Mouse (Mus musculus) telencephalon, adult 2 months (tissue): ENCODE results near the gene Upp2.
A peak's percentile ranks its signal among the peaks of the same experiment; 100 is the strongest.

ENCODE experiments used
- DNase-seq: peaks from one replicate; pipeline ENCODE4 v3.0.0-alpha.2; 2011; ENCODE audit warnings: low read depth, low spot score

Upp2 gene

DNA sequence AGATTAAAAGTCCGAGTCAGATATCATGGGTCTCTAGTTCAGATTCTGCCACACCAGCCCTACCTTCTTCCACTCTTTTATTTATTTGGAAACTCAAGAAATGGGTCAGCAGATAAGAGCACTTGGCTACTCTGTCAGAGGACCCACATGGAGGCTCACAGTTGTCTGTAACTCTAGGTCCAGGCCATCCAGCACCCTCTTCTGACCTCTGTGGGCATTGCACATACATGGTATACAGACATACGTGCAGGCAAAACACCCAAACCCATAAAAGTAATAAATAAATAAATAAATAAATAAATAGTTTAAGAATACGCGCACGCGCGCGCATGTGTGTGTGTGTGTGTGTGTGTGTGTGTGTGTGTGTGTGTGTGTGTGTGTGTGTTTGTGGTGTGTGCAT lies 47.8 kb downstream of the Upp2 start:
- DNase-seq = no peak

DNA sequence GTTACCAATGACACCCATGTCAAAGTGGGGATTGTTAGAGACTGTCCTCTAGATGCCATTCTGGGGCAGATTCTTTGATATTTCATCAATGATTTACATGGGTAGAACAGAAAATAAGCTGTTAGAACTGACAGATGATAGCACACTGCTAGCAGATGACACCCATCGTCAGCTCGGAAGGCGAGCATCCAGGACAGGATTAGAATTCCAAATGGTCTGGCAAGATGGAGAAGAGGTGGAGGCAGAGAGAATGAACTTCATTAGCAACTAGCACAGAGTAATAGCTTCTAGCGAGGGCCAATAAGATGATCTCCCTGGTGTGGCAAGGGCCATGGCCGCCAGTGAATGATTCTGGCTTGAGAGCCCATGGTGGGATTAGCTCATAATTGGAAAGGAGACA lies 48.7 kb downstream of the Upp2 start:
- DNase-seq = no peak

DNA sequence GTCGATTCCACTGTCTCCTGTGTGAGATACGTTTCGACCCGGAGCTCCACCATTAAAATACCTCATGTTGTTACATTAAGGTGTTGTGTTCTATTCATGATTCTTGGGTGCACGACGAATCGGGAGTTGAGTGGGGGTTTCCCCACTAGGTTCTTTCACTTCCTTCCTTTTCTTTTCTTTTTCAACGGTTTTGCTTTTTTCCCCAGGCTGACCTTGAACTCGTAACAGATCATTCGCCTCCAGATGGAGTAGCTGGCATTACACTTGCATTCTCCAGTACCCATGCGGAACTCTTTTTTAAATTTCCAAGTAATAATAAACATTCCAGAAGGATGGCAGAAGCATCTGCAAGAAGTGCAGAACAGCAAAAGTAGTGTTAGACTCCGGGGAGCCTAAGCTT lies 58.1 kb downstream of the Upp2 start:
- DNase-seq = no peak

DNA sequence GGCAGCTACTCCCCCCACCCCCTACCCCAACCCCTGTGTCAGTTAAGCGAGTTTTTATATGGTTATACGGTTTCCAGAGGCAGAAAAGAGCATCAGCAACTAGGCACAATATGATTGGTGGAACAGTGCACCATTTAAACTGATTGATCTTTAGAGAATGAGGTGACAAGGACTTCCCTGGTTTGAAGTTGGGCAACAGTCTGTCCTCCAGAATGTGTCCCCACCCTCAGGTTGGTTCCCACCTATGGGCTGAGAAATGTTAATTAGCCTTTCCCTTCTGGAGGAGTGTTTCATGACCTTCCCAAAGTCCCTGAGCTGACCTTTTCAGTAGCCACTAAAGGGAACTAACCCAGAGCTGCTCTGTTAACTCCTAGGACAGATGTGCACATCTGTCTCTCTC lies 58.6 kb downstream of the Upp2 start:
- DNase-seq = no peak

DNA sequence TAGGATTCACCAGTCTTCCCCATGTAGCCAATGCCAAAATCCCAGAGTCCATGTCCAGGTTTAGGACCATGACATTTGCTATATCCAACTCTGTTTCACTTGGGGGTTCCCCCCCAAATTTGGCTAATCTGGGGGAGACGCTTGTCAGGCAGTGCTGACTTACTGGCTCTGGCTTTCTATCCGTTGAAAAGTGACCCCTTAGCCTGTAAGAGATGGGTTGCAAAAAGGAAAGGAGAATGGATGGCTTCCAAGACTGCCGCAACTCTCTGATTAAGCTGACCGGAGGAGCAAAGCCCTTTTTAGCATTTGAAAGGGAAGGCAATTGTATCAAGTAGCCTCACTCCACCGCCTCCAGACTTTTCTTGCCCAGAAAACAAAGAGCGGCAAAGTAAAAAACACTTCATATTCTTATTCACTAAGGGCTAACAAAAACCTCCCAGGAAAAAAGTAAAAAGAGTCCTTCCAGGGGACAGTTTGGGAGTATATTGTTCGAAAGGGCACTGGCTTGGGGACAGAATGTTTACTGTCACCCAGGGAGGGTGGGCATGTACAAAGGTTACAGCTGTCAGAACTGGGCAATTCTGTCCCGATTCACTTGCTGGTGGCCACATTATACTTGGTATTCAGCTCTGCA lies 59.2 kb downstream of the Upp2 start:
- DNase-seq = no peak

DNA sequence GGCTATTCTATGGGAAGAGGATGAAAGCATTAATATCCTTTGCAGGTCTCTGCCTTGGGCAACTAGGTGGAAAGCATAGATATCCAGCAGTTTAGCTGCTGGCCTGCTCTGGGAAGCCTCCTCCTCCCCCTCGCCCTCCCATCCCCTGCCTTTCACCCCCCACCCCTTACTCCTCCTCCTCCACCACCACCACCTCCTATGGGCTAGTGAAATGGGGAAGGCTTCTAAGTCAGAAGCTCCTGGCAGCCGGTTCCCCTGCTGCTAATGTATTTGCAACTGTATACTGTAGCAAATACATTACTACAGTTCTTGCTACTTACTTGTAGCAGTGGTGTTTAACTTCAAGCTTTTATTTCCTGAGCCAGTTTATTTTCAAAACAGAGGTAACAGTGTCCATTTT lies 60.9 kb downstream of the Upp2 start:
- DNase-seq = no peak

DNA sequence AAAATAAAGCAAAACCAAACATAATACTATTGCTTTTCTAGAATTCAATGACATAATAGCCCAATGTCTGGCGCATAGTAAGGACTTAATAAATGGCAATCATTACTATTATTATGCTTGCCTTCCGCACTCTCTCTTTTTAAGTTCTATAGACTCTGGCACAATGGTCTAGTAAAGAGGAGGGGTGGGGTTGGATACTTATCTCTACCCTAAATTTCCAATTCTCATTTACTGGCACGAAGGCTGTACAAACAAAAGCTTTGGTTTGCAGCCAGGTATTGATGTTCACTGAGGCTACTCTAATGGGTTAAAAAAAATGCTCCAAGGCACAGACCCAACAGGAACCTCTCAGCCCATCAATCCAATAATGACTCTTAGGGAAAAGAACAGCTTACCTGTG lies 61.9 kb downstream of the Upp2 start:
- DNase-seq = no peak

DNA sequence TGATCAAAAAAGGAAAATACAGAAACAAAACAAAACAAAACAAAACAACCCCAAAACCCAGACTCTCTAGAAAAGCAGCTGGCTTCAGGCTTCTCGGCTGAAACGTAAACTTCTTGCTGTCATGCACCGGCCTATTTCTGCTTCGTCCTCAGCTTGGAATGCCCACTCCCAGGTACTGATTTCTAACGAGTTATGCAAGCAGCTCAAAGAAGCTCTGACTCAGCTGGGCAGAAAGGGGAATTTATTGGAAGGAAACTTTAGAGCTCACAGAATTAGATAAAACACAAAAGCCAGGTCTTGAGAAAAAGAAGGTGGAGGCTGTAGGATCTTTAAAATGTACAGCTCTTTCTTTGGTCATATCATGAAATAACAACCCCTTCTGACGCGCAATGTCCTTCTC lies 62.3 kb downstream of the Upp2 start:
- DNase-seq = no peak

DNA sequence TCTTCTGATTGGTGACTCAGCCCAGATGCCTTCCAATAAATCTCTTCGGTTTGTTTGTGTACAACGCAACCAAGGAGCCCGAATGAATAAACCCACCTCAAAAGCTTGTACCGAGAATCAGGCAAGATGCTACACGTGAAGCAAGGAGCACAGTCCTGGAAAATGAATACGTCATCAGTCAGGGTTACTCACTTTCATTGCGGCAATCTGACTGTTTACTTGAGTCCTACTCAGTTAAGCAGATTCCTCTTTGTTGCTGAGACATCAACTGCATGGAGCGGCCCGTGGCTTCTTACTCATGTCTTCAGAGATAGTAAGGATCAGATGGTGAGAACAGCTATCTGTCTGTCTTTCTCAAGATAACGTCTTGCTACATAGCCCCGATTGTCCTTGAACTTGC lies 66.7 kb downstream of the Upp2 start:
- no peak for DNase-seq

DNA sequence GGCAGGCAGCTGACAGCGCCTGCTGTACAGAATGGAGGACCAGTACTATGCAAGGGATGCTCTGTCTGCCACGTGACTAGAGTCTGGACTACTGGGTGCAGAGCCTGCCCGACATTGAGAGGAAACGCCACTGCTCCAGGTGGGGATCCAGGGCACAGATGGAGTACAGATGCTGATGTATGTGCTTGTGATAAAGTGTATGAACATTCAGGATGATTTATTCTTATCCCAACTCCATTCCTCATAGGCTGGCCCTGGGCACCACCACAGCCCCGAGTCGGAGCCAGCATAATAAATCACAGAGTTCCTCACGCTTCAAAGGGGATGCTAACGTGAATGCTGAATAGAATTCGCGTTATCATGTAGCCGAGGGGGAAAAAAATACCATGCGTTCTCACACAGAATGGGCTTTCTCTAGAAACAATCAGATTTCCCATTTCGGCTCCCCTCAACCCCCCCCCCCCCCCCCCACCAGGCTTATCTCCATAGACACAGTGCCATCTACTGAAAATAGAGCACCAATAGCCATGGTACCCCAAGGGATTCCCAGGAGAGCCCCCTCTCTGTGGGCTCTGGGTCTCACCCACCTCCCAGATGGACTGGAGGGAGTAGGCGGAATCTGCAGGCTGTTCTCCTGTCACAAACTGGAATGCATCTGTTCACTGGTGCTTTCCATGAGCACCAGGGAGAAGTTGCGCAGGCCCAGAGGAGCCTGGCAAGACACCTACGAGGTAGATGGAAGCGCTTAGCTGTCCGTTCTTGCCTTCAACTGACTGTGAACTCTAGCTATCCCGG lies 74.9 kb downstream of the Upp2 start:
- DNase-seq = peak; percentile 88

DNA sequence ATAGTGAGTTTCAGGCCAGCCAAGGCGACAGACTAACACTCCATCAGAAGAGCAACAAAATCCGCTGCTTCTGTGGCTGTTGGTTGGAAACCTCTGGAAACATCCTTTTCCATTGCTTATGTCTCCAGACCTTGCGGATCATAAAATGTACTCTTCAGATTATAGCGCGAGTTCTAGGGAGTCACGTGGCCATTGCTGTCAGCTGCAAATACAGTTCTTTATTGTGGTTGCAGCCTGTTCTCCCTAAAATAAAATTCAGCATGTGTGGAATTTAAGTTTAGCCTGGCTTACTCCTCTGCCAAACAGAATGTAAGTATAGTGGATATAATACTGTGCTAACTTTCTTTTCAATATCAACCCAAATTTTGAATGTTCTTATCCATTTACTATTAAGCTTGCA lies 78.6 kb downstream of the Upp2 start:
- peak; percentile 58 for DNase-seq

DNA sequence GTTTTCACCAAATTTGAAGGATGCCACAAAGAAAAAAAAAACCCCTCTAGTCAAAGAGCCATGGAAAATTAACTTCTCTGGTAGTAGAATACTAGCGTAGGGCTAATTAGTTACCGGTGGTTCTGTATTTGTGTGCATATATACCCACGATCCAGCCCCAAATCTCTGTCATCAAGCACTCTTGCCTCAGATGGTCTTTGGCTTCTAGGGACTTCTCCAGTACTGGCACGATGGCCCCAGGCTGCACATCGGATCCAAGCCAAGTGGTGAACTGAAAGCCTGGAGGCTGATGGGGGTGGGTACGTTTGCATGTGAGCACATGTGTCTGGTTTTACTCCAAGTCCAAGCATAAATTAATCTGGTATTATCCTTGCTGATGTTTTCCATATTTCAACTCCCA lies 88.1 kb downstream of the Upp2 start:
- DNase-seq = no peak

DNA sequence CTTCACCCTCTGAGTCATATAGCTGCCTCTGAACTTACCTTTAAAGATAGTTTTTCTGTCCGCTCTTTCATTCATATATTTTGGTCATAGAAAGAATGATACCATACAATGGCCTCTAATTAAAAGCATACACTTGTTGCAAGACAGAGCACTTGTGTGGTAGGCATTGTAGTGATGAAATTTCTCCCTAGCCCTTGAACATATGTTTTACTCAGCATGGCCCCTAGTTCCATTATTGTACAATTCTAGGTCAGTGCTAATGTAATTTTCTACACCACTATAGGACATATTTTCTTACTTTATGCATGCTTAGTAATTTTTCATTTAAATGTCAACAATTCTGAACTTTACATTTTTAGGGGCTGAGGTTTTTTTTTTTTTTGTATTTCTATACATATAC lies 89.9 kb downstream of the Upp2 start:
- no peak for DNase-seq

DNA sequence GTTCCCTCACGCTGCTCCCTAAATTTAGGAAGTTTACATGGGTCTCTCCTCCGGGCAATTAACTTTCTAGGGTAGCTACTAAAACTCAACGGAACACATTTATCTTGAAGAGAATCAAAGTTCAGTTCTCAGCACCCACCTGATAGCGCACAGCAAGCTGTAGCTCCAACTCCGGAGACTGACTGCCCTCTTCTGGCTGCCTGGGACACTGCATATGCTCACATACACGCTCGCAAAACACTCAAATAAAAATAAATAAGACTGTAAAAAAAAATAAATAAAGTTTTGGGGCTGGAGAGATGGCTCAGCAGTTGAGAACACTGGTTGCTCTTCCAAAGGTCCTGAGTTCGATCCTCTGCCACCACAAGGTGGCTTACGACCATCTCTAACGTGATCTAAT lies 90.8 kb downstream of the Upp2 start:
- DNase-seq = no peak

DNA sequence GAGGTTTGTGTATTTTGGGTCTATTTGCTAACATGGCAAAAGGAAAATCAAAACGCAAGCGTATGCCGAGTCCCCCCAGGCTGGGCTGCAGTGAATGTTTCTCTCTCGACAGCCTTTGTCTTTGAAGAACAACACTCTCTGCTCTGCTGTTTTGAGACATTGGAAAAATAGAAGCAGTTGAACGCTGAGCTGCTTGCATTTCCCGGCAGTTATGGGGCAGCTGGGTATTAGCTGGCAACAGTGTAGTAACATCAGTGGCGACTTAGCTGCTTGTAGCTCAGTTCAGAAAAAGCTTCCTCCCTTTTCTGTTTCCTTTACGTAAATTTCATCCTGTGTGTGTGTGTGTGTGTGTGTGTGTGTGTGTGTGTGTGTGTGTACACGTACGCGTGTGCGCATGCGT lies 93.5 kb downstream of the Upp2 start:
- DNase-seq = no peak

DNA sequence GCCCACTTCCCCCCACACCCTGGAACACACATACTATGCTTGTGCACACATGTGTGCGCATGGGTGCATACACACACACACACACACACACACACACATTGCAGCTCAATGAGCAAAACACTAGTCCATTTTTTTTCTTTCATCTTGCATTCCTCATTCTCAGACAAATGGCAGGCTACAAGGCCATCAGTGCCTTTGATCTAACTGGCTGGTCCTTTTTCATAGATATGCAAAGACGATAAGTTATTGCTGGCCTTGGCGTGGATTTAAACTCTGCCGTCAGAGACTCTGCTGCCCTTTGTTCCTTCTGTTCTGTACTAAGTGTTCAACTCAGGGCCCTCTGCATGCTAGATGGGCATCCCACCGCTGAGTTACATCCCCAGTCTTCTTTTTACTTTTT lies 94.0 kb downstream of the Upp2 start:
- DNase-seq = no peak

DNA sequence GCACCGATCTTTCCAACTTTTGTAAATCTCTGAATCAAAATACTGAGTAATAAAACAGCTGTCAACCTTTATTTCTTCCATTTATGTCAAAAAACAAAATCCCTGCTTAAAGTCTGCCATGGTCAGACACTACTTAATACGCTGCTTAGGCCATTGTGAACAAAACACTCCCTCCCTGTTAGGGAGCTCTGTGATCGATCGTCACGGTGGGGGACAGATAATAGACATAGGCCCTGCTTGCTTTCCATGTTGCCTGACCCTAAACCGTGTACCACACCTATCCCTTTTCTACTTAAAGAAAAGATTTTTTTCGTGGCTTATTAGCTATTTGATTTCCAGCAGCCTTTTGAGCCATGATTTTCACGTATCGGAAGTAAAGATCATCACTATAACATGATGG lies 95.6 kb downstream of the Upp2 start:
- DNase-seq = no peak

DNA sequence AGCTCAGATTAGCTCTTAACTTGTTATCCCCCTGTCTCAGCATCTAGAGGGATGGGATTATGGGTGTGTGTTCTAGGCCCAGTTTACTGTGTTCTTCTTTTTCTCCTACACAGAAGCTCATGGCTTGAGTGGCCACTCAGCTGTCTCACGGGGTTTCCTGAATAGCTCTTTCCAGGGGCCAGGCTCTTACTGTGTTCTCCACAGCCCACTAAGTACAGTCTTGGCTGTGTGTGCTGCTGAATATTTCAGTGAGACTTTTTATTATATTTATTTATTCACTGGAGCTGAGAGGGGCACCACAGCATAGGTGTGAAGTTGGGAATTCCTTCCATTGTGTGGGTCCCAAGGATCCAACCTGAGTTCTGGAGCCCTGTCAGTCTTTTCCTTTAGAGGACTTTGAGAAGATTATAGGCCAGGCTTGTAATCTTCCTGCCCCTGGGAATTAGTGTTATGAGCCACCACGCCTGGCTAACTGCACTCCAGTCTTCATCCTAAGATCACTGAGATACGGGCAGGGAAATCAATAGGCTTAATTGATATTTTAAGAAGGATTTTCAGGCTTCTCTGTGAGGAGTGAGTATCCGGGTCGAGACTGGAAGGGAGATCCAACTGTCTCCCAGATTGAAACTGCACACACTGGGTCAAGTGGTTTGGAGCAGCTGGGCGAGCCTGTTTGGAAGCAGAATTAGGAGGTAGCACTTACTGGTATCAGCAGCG lies 96.5 kb downstream of the Upp2 start:
- DNase-seq = no peak

DNA sequence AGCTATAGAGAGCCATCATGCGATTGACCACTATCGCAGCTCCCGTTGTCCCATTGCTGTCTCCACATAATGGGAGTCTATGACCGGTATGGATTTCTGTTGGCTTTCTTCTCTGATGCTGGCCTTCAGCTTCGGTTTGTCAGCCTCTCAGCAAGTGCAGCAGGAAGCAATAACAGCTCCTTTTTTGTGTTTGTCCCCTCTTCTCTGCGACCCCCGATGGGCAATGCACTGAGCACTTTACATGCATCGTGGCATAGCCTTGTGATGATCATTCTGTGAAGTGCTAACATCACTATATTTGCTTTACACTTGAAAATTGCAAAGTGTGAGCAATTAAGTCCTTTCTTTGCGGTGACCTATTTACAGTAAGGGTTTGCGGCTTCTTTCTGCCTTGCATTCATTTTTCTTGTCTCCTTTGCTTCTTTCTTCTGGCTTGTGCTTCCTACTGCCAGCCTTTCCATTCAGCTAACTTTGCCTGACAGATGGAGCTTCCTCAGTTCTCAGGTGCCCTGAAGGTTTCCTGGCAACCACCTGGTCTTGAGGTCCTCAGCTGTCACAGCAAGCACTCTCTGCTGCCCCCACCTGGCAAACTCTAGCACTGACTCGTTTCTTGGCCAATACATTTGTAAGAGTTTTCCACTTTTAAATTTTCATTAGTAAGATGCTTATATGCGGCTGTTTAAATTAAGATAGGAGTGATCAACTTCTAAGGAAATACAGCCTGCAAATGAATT lies 98.2 kb downstream of the Upp2 start:
- DNase-seq = peak; percentile 43

DNA sequence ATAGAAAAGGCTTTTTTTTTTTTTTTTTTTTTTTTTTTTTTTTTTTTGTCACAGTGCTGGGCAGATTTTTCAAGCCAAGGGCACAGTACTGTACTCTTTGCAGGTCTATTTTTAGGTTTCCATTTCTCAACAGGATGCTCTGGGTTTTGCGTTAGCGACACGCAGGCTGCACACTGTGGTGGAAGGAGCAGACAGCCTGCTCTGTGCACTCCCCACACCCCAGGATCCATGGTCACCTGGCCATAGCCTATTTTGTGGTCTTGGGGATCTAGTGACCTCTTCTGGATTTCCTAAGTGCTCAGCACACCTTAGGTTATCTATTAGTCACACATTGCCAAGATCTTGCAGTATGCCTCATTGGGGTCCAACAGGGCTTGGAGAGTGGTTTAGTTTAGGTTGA lies 100.2 kb downstream of the Upp2 start:
- DNase-seq = no peak

DNA sequence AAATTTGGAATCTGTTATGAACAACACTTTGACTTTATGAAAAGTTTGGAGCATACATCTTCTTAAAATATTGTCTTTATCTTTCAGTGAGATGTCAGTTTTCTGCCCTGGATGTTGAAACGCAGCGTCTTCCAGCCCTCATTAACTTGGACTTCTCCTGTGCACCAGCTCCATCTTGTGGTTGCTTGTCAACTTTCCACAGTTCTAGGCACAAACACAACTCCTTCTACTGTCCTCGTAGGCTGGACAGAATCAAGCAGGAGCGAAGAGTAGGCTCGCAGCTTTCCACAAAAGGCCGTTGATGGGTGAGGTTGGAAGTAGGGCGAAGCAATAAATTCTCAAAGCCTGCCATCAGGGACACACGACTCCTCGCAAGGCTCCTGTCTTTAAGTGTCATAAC lies 100.9 kb downstream of the Upp2 start:
- no peak for DNase-seq

DNA sequence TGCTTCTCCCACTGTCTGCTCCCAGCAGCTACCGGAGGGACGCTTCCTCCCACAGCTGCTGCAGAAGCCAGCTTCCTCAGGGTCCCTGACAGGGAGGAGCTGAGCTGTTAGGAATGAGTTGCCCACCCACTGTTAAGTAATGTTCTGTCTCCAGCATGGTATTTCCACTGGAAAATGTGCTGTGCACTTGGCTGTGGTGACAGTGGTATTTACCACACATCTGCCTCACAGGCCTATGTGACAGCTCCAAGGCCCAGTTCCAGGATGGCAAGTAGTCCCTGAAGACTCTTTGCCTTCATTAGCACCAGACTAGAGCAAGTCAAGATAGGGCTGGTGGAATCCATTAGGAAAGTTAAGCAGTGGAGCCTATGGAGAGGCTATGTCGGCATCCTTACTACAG lies 102.0 kb downstream of the Upp2 start:
- no peak for DNase-seq
